Mouse (Mus musculus) erythroblast, embryonic 14.5 days (primary cell): ENCODE measurements around the gene Abraxas2. TPM values are rescaled to one million over a fixed set of nuclear protein-coding genes. Genes with fewer than 3 reads are reported as not detected.

Experiments used
- H3K27me3 ChIP-seq: 2 replicates; pipeline ENCODE4 v1.6.1; 2012; ENCODE audit warnings: inconsistent platforms; ENCODE audit not compliant: control insufficient read depth
- H3K36me3 ChIP-seq: 2 replicates; pipeline ENCODE4 v1.6.1; 2012; ENCODE audit warnings: mild to moderate bottlenecking, inconsistent platforms; ENCODE audit not compliant: control insufficient read depth
- H3K4me1 ChIP-seq: 2 replicates; pipeline ENCODE4 v1.6.1; 2012; ENCODE audit warnings: inconsistent platforms; ENCODE audit not compliant: control insufficient read depth
- H3K4me3 ChIP-seq: replicated peaks from 2 replicates; pipeline ENCODE3; 2012; ENCODE audit warnings: moderate library complexity, mild to moderate bottlenecking, inconsistent platforms
- H3K9me3 ChIP-seq: 2 replicates; pipeline ENCODE4 v1.6.1; 2012; ENCODE audit warnings: low read length, inconsistent platforms, mixed read lengths; ENCODE audit not compliant: control insufficient read depth
- GATA1 ChIP-seq: IDR thresholded peaks from 2 replicates; pipeline ENCODE4 v1.6.1; 2012; ENCODE audit warnings: low read length, inconsistent platforms, mixed read lengths
- TAL1 ChIP-seq: IDR thresholded peaks from 3 replicates; pipeline ENCODE4 v1.6.1; 2012; ENCODE audit warnings: low read length, inconsistent platforms, mixed read lengths
- polyA plus RNA-seq: library from polyadenylated mRNA; stranded (reverse); fragments of >175 nt; gene quantifications from 2 replicates; pipeline ENCODE4 v1.2.3, GENCODE M21; 2012

The Abraxas2 gene
- polyA plus RNA-seq, 1 experiment, result 0.24 TPM

DNA sequence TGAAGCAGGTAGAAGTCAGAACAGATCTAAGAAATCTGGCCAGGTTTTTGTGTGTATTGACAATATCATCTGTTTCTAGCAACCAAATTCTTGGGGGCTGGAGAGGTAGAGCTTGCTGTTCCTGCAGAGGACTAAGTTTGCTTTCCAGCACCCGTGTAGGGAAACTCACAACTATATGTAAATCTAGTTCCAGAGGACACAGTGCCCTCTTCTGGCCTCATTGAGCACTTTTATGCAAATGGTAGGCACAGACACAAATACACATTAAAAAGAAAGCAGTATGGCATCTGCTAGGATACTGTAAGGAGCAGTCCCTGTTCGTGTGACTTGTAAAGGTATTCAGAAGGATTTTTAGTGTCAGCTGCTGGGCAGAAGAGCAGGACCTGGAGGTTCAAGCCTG lies 23.3 kb downstream of the Abraxas2 start:
- Histone ChIP-seq H3K4me1 (peaks cover 1% of the 10 kb centered on the region; the same call in 1 of the 2 replicates), H3K27me3 (no peaks in the 10 kb centered on the region), H3K36me3 (peaks cover 81% of the 10 kb centered on the region), H3K9me3 (no peaks in the 10 kb centered on the region), H3K4me3 (no peak overlapping the region)
- no peak for TF ChIP-seq GATA1
- no peak for TF ChIP-seq TAL1

DNA sequence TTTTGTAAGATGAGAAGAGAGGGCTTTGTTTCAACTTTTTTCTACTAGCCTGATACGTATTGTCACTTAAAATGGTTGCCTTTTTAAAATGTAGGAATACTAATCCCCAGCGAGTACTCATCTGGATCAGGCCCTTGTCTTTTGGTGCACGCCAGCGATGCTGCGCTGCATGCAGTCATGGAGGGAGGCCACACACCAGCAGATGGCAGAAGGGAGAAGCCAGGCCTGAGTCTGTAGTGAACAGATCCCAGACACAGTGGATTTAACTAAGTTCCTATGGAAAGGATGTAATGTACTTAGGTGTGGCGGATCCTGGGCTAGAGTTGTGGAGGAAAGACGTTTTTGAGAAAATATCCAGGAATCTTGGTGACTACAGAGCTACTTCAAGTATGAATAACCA lies 25.0 kb downstream of the Abraxas2 start:
- no peaks in the 10 kb centered on the region for H3K9me3 ChIP-seq
- peaks cover 65% of the 10 kb centered on the region for H3K36me3 ChIP-seq
- TF ChIP-seq GATA1 (no peak), TAL1 (no peak)
- H3K27me3 ChIP-seq, result no peaks in the 10 kb centered on the region
- H3K4me3 ChIP-seq, result no peak overlapping the region
- H3K4me1 ChIP-seq, result peaks cover 15% of the 10 kb centered on the region

- H3K9me3 ChIP-seq, result no peaks in the 10 kb centered on the region
- no peak overlapping the region for H3K4me3 ChIP-seq
- H3K36me3 ChIP-seq, result peaks cover 35% of the 10 kb centered on the region
- no peaks in the 10 kb centered on the region for H3K27me3 ChIP-seq
- no peak for TF ChIP-seq GATA1
- TF ChIP-seq TAL1, result no peak
- peaks cover 15% of the 10 kb centered on the region for H3K4me1 ChIP-seq
Observed at GRCm38 (mm10) chr7:132887019-132887804, 28.2 kb downstream of the Abraxas2 start.

DNA sequence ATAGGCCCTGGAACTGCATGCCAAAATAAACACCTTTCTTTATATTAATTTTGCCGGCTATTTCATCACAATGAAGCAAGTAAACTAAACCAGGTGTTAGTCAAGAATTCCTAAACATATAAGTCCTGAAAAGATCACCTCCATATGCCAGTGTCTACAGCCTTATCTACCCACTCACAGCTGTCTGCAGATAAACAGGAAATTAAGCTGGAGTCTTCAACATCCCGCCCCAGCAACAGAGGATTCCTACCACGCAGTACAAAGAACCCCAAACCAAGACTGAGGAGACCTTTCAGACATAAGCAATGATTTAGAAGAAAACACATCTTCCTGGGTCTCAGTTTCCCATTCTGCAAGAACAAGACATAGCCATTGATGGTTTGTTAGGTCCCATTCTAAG lies 29.0 kb downstream of the Abraxas2 start:
- Histone ChIP-seq H3K4me3 (no peak overlapping the region), H3K27me3 (no peaks in the 10 kb centered on the region), H3K36me3 (peaks cover 26% of the 10 kb centered on the region), H3K4me1 (peaks cover 15% of the 10 kb centered on the region), H3K9me3 (no peaks in the 10 kb centered on the region)
- TF ChIP-seq TAL1, result no peak
- TF ChIP-seq GATA1, result no peak

GRCm38 (mm10) chr7:132888518-132889249 lies 29.7 kb downstream of the Abraxas2 start:
- Histone ChIP-seq H3K27me3 (no peaks in the 10 kb centered on the region), H3K9me3 (no peaks in the 10 kb centered on the region), H3K4me1 (peaks cover 15% of the 10 kb centered on the region), H3K36me3 (peaks cover 20% of the 10 kb centered on the region), H3K4me3 (no peak overlapping the region)
- TF ChIP-seq GATA1 (no peak), TAL1 (no peak)

- Histone ChIP-seq H3K4me1 (peaks cover 15% of the 10 kb centered on the region), H3K9me3 (no peaks in the 10 kb centered on the region), H3K27me3 (no peaks in the 10 kb centered on the region), H3K36me3 (peaks cover 10% of the 10 kb centered on the region), H3K4me3 (no peak overlapping the region)
- no peak for TF ChIP-seq GATA1
- no peak for TF ChIP-seq TAL1
Observed at GRCm38 (mm10) chr7:132889691-132890090, 30.7 kb downstream of the Abraxas2 start.

GRCm38 (mm10) chr7:132890201-132890600 lies 31.2 kb downstream of the Abraxas2 start:
- H3K4me3 ChIP-seq, result no peak overlapping the region
- H3K27me3 ChIP-seq, result no peaks in the 10 kb centered on the region
- no peaks in the 10 kb centered on the region for H3K9me3 ChIP-seq
- H3K36me3 ChIP-seq, result peaks cover 5% of the 10 kb centered on the region
- peaks cover 15% of the 10 kb centered on the region for H3K4me1 ChIP-seq
- TF ChIP-seq TAL1 (no peak), GATA1 (no peak)

DNA sequence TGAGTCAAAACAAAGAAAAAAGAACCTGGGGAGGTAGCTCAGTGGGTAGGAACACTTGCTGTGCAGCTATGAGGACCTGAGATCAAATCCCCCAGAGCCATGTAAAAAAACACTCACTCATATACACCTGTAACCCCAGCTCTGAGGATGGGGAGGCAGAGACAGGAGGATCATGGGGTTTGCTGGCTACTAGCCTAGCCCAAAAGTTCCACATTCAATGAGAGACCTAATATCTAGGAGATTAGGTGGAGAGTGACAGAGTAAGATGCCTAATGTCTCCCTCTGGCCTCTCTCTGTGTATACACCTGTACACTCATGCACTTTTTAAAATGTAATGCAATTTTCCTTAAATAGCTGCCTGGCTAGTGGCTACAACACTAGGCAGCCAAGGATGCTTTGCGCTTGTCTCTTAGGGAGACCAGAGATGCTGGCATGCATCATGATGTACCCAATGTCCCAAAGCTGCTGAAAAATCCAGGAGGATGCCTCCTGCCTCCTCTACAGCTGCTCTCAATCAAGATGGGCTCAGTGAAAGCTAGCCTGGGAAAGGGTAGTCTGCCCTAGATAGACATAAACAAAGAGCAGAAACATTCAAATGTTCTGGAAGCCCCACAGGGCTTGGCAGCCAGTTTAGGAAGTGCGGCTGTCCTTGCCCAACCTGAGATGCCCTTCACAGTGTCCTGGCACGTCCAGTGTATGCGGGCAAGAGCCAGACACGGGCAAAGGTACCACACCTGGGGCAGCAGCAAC lies 32.7 kb downstream of the Abraxas2 start:
- no peaks in the 10 kb centered on the region for H3K9me3 ChIP-seq
- H3K27me3 ChIP-seq, result no peaks in the 10 kb centered on the region
- no peak for TF ChIP-seq GATA1
- no peak for TF ChIP-seq TAL1
- H3K36me3 ChIP-seq, result no peaks in the 10 kb centered on the region
- peaks cover 15% of the 10 kb centered on the region for H3K4me1 ChIP-seq
- no peak overlapping the region for H3K4me3 ChIP-seq

GRCm38 (mm10) chr7:132892311-132892661 lies 33.3 kb downstream of the Abraxas2 start:
- H3K27me3 ChIP-seq, result no peaks in the 10 kb centered on the region
- peaks cover 14% of the 10 kb centered on the region for H3K4me1 ChIP-seq
- H3K9me3 ChIP-seq, result no peaks in the 10 kb centered on the region
- H3K36me3 ChIP-seq, result no peaks in the 10 kb centered on the region
- H3K4me3 ChIP-seq, result no peak overlapping the region
- TF ChIP-seq GATA1, result no peak
- no peak for TF ChIP-seq TAL1
